Mouse (Mus musculus) adrenal gland, adult 10 weeks (tissue): ENCODE data around the gene Gm12355. TPM values are rescaled to one million over a fixed set of nuclear protein-coding genes. Genes with fewer than 3 reads are reported as not detected.

ENCODE experiments used
- polyA plus RNA-seq: library from polyadenylated mRNA; stranded (reverse); fragments of 350-450 nt; fragmentation: Illumina TruSeq; extraction: RNeasy Lipid Tissue Mini Kit (QIAGEN cat#74804); gene quantifications from one replicate; pipeline ENCODE4 v1.2.3, GENCODE M21; 2014; ENCODE audit warnings: low read depth, low replicate concordance

Gene Gm12355
- 0.64 TPM for polyA plus RNA-seq

DNA sequence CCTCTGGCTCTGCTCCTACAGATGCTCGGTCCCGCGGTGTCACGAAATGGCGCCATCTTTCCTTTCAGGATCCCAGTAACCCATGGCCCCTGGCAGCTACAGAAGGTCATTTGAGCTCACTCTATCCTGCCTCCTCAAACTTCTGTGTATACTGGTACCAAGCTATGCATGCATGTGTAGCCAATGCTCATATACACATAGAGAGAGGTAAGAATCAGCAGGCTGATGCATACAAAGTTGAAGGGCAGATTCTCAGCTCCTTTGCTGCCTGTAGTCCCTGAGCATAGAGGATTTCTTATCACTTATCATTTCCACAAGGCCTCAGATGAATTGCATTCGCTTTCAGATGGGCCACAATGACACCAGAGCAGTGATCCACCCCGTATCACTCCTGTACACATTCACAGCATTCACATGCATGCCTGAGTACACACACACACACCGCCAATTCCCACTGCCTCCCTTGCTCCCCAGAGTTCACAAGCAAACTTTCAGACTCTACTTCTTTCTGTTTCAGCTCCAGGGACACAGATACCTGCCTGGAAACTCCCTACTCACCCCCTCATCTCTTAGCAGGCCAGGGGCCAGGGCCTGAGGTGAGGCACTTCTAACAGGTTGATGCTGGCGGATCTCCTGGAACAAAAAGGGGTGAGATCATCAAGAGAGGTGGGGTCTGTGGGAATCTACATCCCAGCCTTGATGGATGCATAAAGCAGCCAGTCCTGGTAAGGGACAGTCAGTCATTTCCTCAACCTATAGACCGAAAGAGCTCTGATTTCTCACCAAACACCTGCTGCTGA, at the start of gene Gm12355, which contains the start of gene Gsdma3:
TSS of gene Gm12355 (minus strand) at position 51 of the 800 bp plus-strand sequence.
TSS of gene Gsdma3 (plus strand) at position 750 of the 800 bp plus-strand sequence.

GRCm38 (mm10) chr11:98664091-98664490, 38.6 kb upstream of the Gm12355 start, which contains the start of gene Gsdma:
Gene Gsdma, plus strand, starts transcription at chr11:98664351.

DNA sequence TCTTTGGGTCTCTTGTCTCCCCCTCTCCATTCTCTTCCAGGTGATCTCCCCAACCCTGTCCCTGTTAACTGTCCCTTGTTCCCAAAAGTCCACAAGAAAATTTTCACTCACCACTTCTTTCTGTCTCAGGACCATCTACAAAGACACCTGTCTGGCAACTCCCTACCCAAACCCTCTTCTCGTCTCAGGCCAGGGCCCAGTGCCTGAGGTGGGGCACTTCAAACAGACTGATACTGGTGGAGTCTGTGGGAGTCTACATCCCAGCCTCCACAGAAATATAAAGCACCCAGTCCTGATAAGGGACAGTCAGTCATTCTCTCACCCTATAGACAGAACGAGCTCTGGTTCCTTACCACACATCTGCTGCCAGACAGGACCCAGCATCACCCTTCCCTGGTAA, 21.0 kb upstream of the Gm12355 start, which contains the start of gene Gsdma2:
TSS of gene Gsdma2 (plus strand) at position 301 of the 400 bp plus-strand sequence.

DNA sequence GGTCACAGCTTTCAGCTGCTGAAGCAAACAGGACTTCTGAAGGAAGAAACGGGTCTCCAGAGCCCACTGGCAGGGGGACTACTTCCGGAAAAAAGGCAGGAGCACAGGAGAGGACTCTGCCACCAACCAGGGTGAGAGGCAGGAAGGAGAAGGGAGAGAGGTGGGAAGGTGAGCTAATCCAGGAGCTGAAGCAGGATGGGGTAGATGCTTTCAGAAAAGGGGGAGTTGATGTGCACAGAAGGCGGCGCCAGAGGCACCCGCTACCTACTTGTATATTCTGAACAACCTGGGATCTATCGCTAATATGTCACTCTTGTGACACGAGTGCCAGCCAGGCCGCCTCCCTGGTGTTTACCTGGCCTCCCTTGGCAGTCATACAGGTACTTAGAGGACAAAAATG, 27.5 kb downstream of the Gm12355 start, which contains the start of gene Lrrc3c:
TSS of gene Lrrc3c (plus strand) at position 301 of the 400 bp plus-strand sequence.

GRCm38 (mm10) chr11:98586892-98587563, 38.4 kb downstream of the Gm12355 start, which contains the start of gene Ormdl3:
Gene Ormdl3, minus strand, starts transcription at chr11:98587368.

Other genes with a start within 250 kb of the Gm12355 start
- gene Tcap, start 241.8 kb downstream of the Gm12355 start, polyA plus RNA-seq, result not detected
- gene Pnmt, start 239.2 kb downstream of the Gm12355 start, polyA plus RNA-seq, result not detected
- 0.35 TPM for gene Pgap3, start 225.2 kb downstream of the Gm12355 start, polyA plus RNA-seq
- 0.23 TPM for gene Erbb2, start 213.2 kb downstream of the Gm12355 start, polyA plus RNA-seq
- gene Mien1, start 186.7 kb downstream of the Gm12355 start, polyA plus RNA-seq, result 46.0 TPM
- not detected for gene Grb7, start 179.3 kb downstream of the Gm12355 start, polyA plus RNA-seq
- 0.52 TPM for gene Ikzf3, start 79.6 kb downstream of the Gm12355 start, polyA plus RNA-seq
- not detected for gene Zpbp2, start 74.6 kb downstream of the Gm12355 start, polyA plus RNA-seq
- gene Ormdl3, start 38.3 kb downstream of the Gm12355 start, polyA plus RNA-seq, result 19.8 TPM
- not detected for gene Lrrc3c, start 27.4 kb downstream of the Gm12355 start, polyA plus RNA-seq
- gene Gsdma3, start 699 bp upstream of the Gm12355 start, polyA plus RNA-seq, result not detected
- not detected for gene Gsdma2, start 21.1 kb upstream of the Gm12355 start, polyA plus RNA-seq
- gene Gsdma, start 38.7 kb upstream of the Gm12355 start, polyA plus RNA-seq, result not detected
- gene Psmd3, start 56.9 kb upstream of the Gm12355 start, polyA plus RNA-seq, result 17.7 TPM
- gene Csf3, start 75.6 kb upstream of the Gm12355 start, polyA plus RNA-seq, result not detected
- gene Med24, start 103.8 kb upstream of the Gm12355 start, polyA plus RNA-seq, result 5.1 TPM
- 10.6 TPM for gene Thra, start 115.0 kb upstream of the Gm12355 start, polyA plus RNA-seq
- 8.7 TPM for gene Nr1d1, start 149.7 kb upstream of the Gm12355 start, polyA plus RNA-seq
- 93.3 TPM for gene Msl1, start 169.9 kb upstream of the Gm12355 start, polyA plus RNA-seq
- gene Casc3, start 179.2 kb upstream of the Gm12355 start, polyA plus RNA-seq, result 20.9 TPM
- gene Rapgefl1, start 211.1 kb upstream of the Gm12355 start, polyA plus RNA-seq, result 0.23 TPM
- 9.9 TPM for gene Wipf2, start 238.0 kb upstream of the Gm12355 start, polyA plus RNA-seq